Mouse (Mus musculus) kidney, embryonic 16.5 days (tissue): ENCODE results near the gene Cadm1. TPM values are rescaled to one million over a fixed set of nuclear protein-coding genes. Genes with fewer than 3 reads are reported as not detected.

Experiments
- ATAC-seq: fragments of 200-750 bp; cut with Nextera tagmentation; 2 replicates; pipeline ENCODE4 v1.8.0; 2017; ENCODE audit warnings: moderate TSS enrichment; ENCODE audit not compliant: low FRiP score, low TSS enrichment
- H3K27ac ChIP-seq: fragments of 300-500 bp; sonication (generic); 2 replicates; pipeline ENCODE4 v1.5.1; 2014; ENCODE audit warnings: low read length
- H3K27me3 ChIP-seq: fragments of 300-500 bp; sonication (generic); 2 replicates; pipeline ENCODE4 v1.6.1; 2014; ENCODE audit warnings: low read length, control low read depth, mixed read lengths; ENCODE audit not compliant: insufficient read depth
- H3K36me3 ChIP-seq: fragments of 300-500 bp; sonication (generic); 2 replicates; pipeline ENCODE4 v1.6.1; 2014; ENCODE audit warnings: low read length, control low read depth, mixed read lengths; ENCODE audit not compliant: insufficient read depth
- H3K4me1 ChIP-seq: fragments of 300-500 bp; sonication (generic); 2 replicates; pipeline ENCODE4 v1.6.1; 2014; ENCODE audit warnings: low read length, control low read depth, mixed read lengths; ENCODE audit not compliant: insufficient read depth
- H3K4me2 ChIP-seq: fragments of 300-500 bp; sonication (generic); replicated peaks from 2 replicates; pipeline ENCODE4 v1.6.1; 2014; ENCODE audit warnings: low read depth, low read length
- H3K4me3 ChIP-seq: fragments of 300-500 bp; sonication (generic); 2 replicates; pipeline ENCODE4 v1.5.1; 2014; ENCODE audit warnings: mild to moderate bottlenecking, low read length
- H3K9ac ChIP-seq: fragments of 300-500 bp; sonication (generic); replicated peaks from 2 replicates; pipeline ENCODE4 v1.6.1; 2014; ENCODE audit warnings: low read length
- H3K9me3 ChIP-seq: fragments of 300-500 bp; sonication (generic); 2 replicates; pipeline ENCODE4 v1.6.1; 2016; ENCODE audit warnings: low read length, control low read depth
- whole genome bisulfite sequencing: fragments of 180-500 bp; shearing (Covaris S2); extraction: QIAGEN DNeasy Blood & Tissue Kit; methylation state at CpG from one replicate; pipeline ENCODE4 v1.1.7; 2014; 5-methylcytosine and 5-hydroxymethylcytosine counted together
- polyA plus RNA-seq: library from polyadenylated mRNA; unstranded; fragments of >200 nt; fragmentation: Nextera tagmentation; extraction: Ambion mirVana; gene quantifications from 2 replicates; pipeline ENCODE4 v1.2.1, GENCODE M21; 2015

The Cadm1 gene
- polyA plus RNA-seq, 1 experiment from 2014 or later: 64.7 TPM

DNA sequence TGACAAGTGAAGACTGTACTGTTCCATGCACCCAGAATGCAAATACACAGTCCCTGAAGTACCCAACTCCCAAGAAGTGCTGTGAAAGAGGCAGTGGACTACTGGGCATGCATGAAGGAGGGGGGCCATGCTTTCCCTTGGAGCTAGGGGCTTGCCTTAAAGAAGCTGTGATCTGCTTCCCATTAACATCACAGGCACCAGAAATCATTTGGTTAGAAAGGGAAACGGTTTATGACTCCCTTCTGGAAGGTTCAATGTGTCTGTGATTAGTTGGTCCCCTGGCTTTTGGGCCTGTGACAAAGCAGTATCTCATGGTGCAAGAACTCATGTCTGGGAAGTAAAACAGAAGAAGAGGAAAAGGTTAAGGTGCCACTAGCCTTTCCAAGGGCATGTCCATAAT is 336.0 kb downstream of the Cadm1 start:
- Histone ChIP-seq H3K9me3 (no peaks in the 10 kb centered on the region), H3K9ac (no peak overlapping the region), H3K4me3 (no peak overlapping the region), H3K27me3 (peaks cover 10% of the 10 kb centered on the region; the same call in 1 of the 2 replicates), H3K4me2 (no peak overlapping the region), H3K36me3 (no peaks in the 10 kb centered on the region), H3K27ac (no peak overlapping the region; the same call in 1 of the 2 replicates), H3K4me1 (peaks cover 16% of the 10 kb centered on the region)
- ATAC-seq: no peak
- 41% methylated on average over 1 of the region's 1 CpGs for WGBS

DNA sequence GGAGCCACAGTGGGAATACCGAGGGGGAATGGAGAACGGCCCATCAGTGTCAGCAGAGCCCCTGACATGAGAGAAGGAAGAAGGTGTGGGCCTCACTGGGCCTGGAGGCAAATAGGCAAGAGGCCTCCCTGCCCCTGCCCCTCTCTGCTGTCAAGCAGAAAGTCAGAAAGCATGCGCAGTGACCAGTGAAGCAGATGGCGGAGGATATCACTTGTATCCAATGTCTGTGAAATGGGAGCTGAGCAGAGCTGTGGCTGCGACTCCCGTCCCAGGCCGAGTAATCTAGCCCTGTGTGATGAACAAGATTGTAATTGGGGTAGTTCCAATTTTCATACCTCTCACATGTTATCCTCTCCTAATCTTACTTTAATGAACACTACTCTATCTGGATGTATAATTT is 337.5 kb downstream of the Cadm1 start:
- H3K36me3 ChIP-seq: no peaks in the 10 kb centered on the region
- 41% methylated on average over 7 of the region's 7 CpGs for WGBS
- no peak overlapping the region for H3K9ac ChIP-seq
- peaks cover 16% of the 10 kb centered on the region for H3K4me1 ChIP-seq
- peak; percentile 46 for ATAC-seq
- no peak overlapping the region for H3K4me2 ChIP-seq
- H3K27me3 ChIP-seq: peaks cover 10% of the 10 kb centered on the region; the same call in 1 of the 2 replicates
- no peak overlapping the region for H3K4me3 ChIP-seq
- H3K27ac ChIP-seq: no peak overlapping the region
- H3K9me3 ChIP-seq: no peaks in the 10 kb centered on the region

DNA sequence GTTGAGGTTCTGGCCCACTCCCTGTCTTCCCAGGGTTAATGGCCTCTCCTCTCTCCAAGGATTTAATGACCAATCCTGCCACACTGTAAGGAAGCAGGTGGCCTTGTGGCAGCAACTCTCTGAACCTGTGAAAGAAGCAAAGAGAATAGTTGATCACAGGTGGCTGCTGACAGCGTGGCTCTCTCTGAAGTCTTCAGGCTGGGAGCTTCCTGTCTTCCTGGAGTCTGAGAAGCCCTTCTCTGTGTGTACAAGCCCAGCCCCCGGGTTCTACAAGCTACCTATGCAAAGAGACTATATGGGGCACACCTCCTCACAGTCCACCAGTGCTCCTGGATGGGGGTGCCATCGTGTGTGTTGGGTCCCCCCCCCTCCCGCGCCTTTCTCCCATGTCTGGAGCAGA is 339.7 kb downstream of the Cadm1 start:
- Histone ChIP-seq H3K27ac (no peak overlapping the region), H3K4me3 (no peak overlapping the region), H3K9me3 (no peaks in the 10 kb centered on the region), H3K4me2 (no peak overlapping the region), H3K9ac (no peak overlapping the region), H3K4me1 (peaks cover 16% of the 10 kb centered on the region), H3K36me3 (no peaks in the 10 kb centered on the region), H3K27me3 (no peaks in the 10 kb centered on the region)
- WGBS: 77% methylated on average over 5 of the region's 5 CpGs
- no peak for ATAC-seq

DNA sequence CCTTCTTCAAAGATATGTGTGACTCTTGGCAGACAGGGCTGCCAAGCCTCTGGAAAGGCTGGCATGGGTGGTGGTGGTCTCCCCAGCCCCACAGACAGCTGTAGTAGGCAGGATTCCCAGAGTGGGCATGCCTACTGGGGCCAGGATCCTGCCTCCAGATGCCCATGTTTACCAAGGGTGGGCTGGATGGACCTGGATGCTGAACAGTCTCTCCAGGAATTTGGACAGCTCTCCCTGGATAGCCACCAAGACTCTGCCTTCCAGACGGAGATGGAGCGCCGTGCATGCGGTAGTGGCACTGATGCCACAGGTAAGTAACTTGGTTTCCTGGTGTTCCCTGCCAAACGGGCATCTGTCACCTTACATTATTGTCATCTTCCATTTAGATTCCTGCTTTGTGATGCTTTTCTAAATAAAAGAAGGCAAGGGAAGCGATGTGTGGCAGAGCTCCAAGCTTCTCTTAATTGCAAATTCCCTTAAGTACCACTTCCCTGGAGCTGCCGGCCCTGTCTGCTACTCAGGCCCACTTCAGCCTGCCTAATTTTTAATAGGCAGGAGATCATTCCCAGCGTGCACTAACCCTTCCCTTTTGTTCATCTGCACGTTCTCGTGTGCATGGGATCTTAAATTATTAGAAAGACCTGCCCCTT is 346.7 kb downstream of the Cadm1 start:
- H3K27me3 ChIP-seq: no peaks in the 10 kb centered on the region
- no peaks in the 10 kb centered on the region for H3K4me1 ChIP-seq
- no peaks in the 10 kb centered on the region for H3K9me3 ChIP-seq
- no peak overlapping the region for H3K27ac ChIP-seq
- 71% methylated on average over 10 of the region's 10 CpGs for WGBS
- no peak overlapping the region for H3K4me2 ChIP-seq
- no peak overlapping the region for H3K9ac ChIP-seq
- H3K36me3 ChIP-seq: no peaks in the 10 kb centered on the region
- no peak for ATAC-seq
- no peak overlapping the region for H3K4me3 ChIP-seq

DNA sequence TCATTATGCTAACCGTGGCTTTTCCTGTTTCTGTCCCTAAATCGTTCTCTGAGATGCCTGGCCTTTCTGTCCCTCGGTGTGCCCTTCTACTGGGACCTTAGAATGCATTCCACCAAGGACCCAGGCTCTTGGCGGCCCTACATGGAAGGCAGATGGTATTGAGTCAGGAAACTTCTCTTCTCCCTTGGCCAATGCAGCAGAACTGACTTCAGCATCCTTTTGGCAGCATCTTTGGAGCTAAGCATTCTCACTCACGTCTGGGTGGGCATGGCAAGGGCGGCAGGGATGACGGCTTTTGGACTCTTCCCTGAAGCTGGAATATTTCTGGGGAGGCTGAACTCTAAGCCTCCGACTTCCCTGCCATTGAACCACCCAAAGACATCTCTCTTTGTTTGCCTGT is 350.2 kb downstream of the Cadm1 start:
- no peaks in the 10 kb centered on the region for H3K27me3 ChIP-seq
- no peak overlapping the region for H3K4me3 ChIP-seq
- no peak overlapping the region for H3K4me2 ChIP-seq
- no peaks in the 10 kb centered on the region for H3K4me1 ChIP-seq
- no peaks in the 10 kb centered on the region for H3K9me3 ChIP-seq
- ATAC-seq: no peak
- no peak overlapping the region for H3K27ac ChIP-seq
- H3K9ac ChIP-seq: no peak overlapping the region
- WGBS: 89% methylated on average over 8 of the region's 8 CpGs
- no peaks in the 10 kb centered on the region for H3K36me3 ChIP-seq

DNA sequence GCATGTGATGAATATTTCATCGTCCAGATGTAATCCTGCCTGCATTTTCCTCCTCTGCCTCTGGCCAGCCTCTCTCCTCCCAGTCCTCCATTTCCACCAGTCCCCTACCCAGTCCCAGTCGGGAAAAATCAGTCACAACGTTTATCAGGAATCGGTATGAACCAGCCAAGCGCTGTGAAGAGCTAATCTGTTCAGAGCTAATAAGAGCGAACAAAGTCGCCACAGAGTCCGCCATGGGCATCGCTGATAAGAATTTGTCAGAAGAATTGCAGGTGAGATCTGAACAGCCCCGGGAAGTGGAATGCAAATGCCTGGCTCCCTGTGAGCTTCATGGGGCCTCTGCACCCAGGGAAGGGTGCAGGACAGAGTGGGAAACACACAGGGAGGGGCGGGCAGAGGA is 352.4 kb downstream of the Cadm1 start:
- Histone ChIP-seq H3K36me3 (no peaks in the 10 kb centered on the region), H3K9ac (no peak overlapping the region), H3K4me1 (no peaks in the 10 kb centered on the region), H3K27me3 (no peaks in the 10 kb centered on the region), H3K27ac (no peak overlapping the region), H3K4me3 (no peak overlapping the region), H3K4me2 (no peak overlapping the region), H3K9me3 (no peaks in the 10 kb centered on the region)
- ATAC-seq: no peak
- 71% methylated on average over 11 of the region's 11 CpGs for WGBS

DNA sequence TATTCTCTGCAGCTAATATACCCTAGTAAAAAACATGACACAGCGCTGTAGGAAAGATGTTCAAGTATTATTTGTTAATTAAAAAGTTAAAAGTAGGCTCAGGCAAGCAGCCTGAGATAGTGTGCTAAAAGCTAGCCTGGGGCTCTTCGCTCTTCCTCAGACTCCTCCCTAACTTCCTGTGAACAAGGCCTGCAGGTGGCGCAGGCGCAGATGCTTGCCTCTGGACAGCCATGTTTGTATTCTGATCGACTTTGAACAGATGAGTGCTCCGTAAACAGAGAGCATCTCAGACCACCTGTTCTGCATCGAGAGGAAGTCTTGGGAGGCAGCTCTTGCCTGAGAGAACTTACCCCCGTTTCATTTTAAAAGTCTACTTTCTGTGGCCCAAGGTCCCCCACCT is 361.7 kb downstream of the Cadm1 start:
- H3K4me3 ChIP-seq: no peak overlapping the region
- no peaks in the 10 kb centered on the region for H3K9me3 ChIP-seq
- WGBS: 73% methylated on average over 8 of the region's 8 CpGs

DNA sequence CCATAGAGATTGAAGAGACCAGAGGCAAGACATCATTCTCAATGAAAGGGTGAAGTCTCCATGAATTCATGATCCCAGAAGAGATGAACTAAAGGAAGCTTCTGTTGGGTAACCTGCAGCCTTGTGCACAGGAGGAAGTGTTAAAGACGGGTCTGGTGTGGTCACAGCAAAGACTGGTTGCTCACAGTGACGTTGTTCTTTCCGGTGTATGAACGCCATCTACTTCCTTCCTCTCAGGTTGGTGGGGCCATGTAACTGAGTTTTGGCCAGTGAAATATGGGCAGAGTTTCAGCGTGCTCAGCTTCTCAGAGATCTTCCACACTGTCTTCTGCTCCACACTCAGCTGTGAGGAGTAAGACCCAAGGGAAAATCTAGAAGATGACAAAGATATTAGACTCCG is 363.0 kb downstream of the Cadm1 start:
- Histone ChIP-seq H3K27ac (no peak overlapping the region), H3K36me3 (no peaks in the 10 kb centered on the region), H3K9me3 (no peaks in the 10 kb centered on the region), H3K4me2 (no peak overlapping the region), H3K4me1 (peaks cover 21% of the 10 kb centered on the region), H3K4me3 (no peak overlapping the region), H3K27me3 (no peaks in the 10 kb centered on the region), H3K9ac (no peak overlapping the region)
- no peak for ATAC-seq
- WGBS: 90% methylated on average over 6 of the region's 6 CpGs

More for the DNA sequence above, 361.7 kb downstream of the Cadm1 start:
- no peak for ATAC-seq
- H3K4me2 ChIP-seq: no peak overlapping the region
- no peaks in the 10 kb centered on the region for H3K27me3 ChIP-seq
- H3K27ac ChIP-seq: no peak overlapping the region
- H3K4me1 ChIP-seq: peaks cover 21% of the 10 kb centered on the region
- no peak overlapping the region for H3K9ac ChIP-seq
- no peaks in the 10 kb centered on the region for H3K36me3 ChIP-seq

DNA sequence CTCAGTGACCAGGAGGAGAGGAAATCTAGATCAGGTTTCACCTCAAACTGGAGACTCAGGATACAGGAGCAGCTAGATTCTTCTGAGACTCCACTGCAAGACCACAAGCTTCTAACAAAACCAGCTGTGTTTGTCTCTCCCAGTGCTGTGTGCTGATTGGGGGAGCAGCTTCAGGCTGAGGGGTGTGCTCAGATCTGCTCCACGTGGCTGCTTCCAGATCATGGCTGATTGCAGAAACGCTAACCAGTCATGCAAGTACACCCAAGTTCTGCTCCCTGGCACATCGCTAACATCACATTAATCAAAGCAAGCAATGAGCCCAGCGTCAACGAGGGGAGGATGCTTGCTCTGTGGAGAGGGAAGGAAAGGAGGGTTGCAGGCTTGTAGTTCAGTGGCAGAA is 364.1 kb downstream of the Cadm1 start:
- Histone ChIP-seq H3K27me3 (no peaks in the 10 kb centered on the region), H3K9ac (no peak overlapping the region), H3K4me3 (no peak overlapping the region), H3K4me1 (peaks cover 21% of the 10 kb centered on the region), H3K36me3 (no peaks in the 10 kb centered on the region), H3K9me3 (no peaks in the 10 kb centered on the region), H3K27ac (peak overlapping the region; percentile 70), H3K4me2 (no peak overlapping the region)
- 3% methylated on average over 5 of the region's 5 CpGs for WGBS
- ATAC-seq: peak; percentile 91

DNA sequence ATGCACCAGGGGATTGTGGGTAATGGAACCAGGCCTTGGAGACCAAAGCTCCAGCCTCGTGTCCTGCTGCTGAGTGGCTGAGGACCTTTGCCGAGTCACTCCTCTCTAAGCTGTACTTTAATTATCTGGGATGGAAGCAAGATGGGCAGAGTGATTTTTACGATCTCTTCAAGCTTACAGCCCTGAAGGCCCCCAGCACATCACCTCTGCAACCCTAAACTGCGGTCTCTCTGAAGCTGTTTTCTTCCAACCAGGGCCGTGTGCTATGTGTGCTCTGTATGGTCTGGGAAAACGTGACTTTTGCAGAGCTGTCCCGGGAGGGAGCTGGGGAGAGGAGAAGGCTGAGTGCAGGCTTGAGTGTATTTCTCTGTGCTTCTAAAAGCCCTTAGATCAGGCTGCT is 364.7 kb downstream of the Cadm1 start:
- H3K27me3 ChIP-seq: no peaks in the 10 kb centered on the region
- peak overlapping the region; percentile 70 for H3K27ac ChIP-seq
- H3K4me1 ChIP-seq: peaks cover 21% of the 10 kb centered on the region
- ATAC-seq: peak; percentile 61
- no peak overlapping the region for H3K4me3 ChIP-seq
- no peak overlapping the region for H3K4me2 ChIP-seq
- WGBS: 9% methylated on average over 7 of the region's 7 CpGs
- H3K9ac ChIP-seq: no peak overlapping the region
- no peaks in the 10 kb centered on the region for H3K9me3 ChIP-seq
- H3K36me3 ChIP-seq: no peaks in the 10 kb centered on the region
